Mouse (Mus musculus) pancreas, adult 10 weeks (tissue): Measurements from ENCODE around the gene Rfc1. TPM values are rescaled to one million over a fixed set of nuclear protein-coding genes. Genes with fewer than 3 reads are reported as not detected.

Experiments
- polyA plus RNA-seq: library from polyadenylated mRNA; stranded (reverse); fragments of 350-450 nt; fragmentation: Illumina TruSeq; extraction: RNeasy Lipid Tissue Mini Kit (QIAGEN cat#74804); gene quantifications from one replicate; pipeline ENCODE4 v1.2.3, GENCODE M21; 2015; ENCODE audit warnings: low read depth, low replicate concordance; ENCODE audit not compliant: insufficient read depth

Rfc1 gene
- 3.3 TPM for polyA plus RNA-seq

DNA sequence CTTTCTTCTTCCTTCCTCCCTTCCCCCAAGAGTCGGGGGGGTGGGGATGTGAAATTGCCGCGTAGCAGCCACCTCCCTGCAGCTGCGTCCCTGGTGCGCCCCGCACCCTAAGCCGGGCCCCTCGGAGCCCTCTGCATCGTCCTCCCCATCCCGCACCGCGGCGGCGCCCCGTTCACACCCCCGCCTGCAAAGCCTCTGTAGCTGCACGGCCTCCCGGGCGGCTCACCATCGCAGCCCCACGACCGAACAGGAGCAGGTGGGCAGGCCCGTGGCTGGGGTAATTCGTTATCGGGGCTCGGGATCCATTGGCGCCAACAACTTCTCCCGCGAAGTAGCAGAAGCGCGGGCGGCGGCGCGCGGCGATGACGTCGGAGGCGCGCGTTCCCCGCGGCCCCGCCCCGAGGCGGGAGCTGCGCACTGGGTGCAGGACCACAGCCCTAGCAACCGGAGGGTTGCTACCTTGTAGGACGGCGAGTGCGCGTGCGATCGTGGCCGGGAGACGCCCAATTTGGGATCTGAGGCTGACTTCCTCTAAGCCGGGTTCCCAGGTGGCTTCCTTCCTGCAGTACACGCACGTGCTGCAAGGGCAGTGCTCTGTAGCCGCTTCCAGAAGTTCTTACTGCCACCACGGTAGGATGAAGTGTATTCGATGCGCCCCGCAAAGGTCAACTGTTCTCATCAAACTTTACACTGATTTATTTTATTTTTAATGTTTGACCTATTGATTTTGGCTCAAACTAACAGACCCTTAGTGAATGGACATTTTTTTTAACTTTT is at the start of gene Rfc1:
Gene Rfc1 (minus strand): TSS at position 373 of the 777 bp plus-strand sequence.

GRCm38 (mm10) chr5:65348168-65348567 is 12.7 kb upstream of the Rfc1 start, which contains the start of gene Klb:
Gene Klb (plus strand): TSS chr5:65348314.

Other genes with a start within 250 kb of the Rfc1 start
- gene Tmem156, start 243.5 kb downstream of the Rfc1 start, polyA plus RNA-seq: not detected
- gene Klhl5, start 228.1 kb downstream of the Rfc1 start, polyA plus RNA-seq: 8.7 TPM
- 1.3 TPM for gene Wdr19, start 136.0 kb downstream of the Rfc1 start, polyA plus RNA-seq
- 1.8 TPM for gene Klb, start 12.6 kb upstream of the Rfc1 start, polyA plus RNA-seq
- 504 TPM for gene Rpl9, start 55.8 kb upstream of the Rfc1 start, polyA plus RNA-seq
- gene Lias, start 55.8 kb upstream of the Rfc1 start, polyA plus RNA-seq: 9.5 TPM
- gene Ugdh, start 100.3 kb upstream of the Rfc1 start, polyA plus RNA-seq: 8.7 TPM
- gene Gm43552, start 157.2 kb upstream of the Rfc1 start, polyA plus RNA-seq: not detected
- 51.3 TPM for gene Smim14, start 201.5 kb upstream of the Rfc1 start, polyA plus RNA-seq
- gene Ube2k, start 201.6 kb upstream of the Rfc1 start, polyA plus RNA-seq: 15.6 TPM